Mouse (Mus musculus) monocyte, adult 2 months (primary cell): ENCODE data around the gene Llph.
A peak's percentile ranks its signal among the peaks of the same experiment; 100 is the strongest.
"Not testable (repeated sequence)": the region's sequence is repeated elsewhere in the genome, so short reads cannot be mapped to it uniquely, and the experiment has no call there.

Experiments
- DNase-seq, 2 experiments: peaks; one replicate each; pipeline ENCODE4 v3.0.0; 2022; ENCODE audit warnings: low spot score in 2 of 2, low read depth in 1 of 2

The Llph gene

DNA sequence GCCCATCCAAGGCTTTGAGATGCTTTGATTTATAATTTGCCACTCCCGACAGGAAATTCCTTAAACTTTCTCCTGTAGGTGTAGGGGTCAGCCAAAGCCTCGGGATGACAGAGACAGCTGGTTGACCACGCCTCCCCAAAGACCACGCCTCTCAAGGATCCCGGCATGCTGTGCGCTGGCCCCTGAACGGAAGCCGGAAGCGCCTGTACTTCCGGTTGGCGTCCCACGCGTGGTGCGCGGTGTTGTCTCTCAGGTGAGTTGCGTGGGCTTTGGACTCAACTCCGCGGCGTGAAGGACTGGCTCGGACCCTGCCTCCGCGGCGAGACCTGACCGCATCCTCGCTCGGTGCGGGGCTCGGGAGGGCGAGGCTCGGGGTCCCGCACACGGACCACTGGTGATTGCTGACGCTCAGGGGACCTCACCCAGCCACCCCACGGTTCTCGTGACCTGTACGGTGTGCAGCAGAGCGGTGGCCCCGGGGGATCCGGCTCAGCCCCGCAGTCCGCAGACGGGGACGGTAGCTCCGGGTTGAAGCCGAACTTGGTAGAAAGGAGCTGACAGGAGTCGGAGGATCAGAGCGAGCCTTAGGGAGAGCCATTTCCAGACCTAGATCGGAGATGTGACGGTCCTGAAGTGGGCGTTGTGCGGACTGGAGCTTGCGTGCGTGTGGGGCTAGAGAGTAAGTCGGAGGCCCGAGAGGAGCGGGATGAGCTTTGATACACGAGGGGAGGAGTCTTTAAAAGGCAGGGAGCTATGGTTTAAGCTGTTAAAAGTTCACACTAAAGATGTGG, at the start of gene Llph:
TSS of gene Llph (plus strand) at position 200 of the 791 bp plus-strand sequence.
- peak; percentile 37 to 59 for DNase-seq

DNA sequence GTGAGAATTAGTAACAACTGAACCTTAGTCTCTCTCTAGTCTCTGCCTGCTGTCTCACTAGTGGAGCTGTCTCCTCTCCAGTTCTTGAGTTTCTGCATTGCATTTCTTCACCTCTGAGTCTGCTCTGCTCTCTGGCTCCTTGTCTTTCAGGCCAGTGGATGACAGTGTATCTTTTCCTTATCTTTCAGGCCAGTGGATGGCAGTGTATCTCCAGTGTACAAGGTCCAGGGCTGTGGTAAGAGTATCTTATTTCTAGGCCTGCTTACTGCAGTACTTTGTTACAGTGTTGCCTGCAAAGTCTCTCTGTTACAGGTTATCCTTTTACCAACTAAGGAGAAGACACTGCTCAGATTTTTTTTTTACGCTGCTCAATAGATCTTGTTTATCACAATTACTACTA, 44.0 kb upstream of the Llph start:
- DNase-seq: no peak

DNA sequence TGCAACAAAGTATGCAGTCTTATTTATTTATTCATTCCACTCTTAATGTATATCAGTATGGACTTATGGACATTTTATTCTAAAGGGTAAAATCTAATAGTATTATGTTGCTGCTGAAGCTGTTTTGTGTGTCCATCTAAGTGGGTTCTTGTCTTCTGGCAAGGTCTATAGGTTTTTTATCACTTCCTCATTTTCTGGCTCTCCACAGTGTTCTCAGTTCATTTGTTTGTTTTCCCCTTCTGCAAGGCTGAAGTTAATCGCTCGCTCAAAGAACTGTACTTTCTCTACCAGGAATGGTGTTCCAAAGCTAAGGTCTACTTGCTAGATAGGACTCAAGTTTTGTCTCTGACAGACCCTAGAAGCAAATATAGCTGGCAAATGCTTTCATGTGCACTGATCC, 43.5 kb upstream of the Llph start:
- no peak for DNase-seq

DNA sequence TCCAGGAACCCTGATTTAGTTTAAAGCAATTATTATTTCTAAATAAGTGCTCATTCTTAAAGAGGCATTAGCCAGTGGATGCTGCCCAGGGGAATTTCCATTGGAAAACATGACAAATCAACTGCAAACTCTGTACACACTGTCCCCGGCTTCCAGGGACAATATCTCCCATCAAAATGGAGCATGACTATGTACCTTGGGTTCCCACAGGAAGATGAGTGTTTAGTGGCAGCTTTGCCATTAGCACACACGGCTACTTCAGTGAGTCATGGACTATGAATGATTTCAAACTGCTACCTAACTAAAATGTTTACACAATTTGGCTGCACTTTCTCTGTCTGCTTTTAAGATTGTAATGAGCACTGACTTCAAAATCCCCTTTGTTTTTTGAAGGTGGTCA, 38.4 kb upstream of the Llph start:
- no peak for DNase-seq

DNA sequence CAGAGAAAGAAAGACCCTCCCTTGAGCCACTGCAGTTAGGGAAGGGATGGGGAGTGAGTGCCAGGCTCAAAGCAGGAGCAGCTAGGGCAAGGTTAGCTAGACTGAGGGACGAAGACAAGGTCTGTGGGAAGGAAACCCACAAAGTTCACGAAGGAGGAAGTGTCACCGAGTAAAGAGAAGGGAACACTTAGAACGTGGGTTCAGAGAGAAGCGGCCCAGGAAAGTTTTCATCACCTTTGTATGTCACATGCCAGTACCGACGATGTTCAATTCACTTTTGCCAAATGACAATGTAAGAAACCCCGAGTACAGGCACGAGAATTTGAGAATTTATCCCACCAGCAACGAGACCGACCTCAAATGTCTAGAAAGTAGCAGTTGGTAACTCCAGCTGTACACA, 37.6 kb upstream of the Llph start:
- peak in 1 of 2 experiments; percentile 3 for DNase-seq

DNA sequence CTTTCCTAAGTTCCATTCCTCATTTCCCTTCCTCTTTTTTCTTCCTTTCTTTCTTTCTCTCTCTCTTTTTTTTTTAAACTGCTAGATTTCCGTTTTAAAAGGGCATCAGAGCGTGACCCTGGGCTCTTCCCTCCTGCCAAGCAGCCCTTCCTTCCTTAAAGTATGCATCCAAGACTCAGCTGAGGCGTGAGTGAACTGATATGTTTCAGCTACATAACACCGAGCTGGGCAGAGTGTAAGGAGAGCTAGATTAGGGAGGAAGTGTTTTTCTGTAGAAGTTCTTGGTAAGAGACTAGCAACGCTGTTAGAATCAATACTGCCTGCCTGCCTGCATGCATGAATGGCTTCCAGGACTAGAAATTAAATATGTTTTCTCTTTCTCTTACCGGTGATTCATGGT, 37.1 kb upstream of the Llph start:
- no peak for DNase-seq

DNA sequence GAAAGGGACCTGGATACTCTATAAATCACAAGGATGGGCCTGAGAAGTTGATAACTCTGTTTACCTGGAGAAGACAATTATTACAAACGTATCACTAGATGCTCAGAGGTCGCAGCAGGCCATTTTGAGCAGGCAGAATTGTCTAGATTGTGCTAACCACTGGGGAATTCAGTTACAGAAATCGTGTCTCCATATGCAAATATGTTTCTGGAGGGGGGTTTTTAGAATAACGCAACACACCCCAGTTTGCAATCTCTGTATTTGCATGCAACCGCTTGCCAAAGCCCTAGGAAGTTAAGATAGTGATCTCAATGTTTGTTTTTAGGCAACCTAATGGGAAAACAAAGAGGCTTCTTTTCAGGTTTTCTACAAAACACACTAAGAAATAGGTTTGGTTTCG, 35.7 kb upstream of the Llph start:
- DNase-seq: no peak

DNA sequence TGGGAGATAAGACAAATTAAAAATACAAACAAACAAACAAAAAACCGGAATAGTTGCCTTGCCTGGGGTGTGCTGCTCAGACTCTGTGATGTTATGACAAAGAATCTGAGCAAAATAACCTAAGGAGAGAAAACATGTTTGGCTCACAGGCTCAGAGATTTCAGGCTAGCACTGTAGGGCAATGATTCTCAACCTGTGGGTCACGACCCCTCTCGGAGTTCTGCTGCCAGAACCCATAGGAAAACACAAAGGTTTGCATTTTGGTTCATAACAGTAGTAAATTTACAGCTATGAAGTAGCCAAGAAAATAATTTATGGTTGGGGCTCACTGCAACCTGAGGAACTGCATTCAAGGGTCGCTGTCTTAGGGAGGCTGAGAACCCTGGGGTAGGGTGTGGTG, 34.6 kb upstream of the Llph start:
- DNase-seq: no peak

DNA sequence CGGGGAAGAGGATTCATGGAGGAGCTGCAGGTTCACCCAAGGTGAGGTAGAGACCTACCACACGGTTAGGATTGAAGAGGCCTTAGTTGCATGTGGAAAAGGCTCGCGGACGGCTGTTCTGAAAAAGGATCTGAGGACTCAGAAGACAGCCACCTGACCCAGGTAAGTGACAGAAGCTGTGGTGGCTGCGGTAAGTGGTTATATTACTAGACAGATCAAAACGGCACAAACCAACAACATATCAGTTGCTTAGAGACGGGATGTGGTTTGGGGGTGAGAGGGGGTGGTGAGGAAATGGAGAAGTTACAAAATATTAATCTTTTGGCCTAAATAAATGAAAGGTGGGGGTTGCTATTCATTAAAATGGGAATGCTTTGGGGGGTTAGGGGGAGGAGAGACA, 33.6 kb upstream of the Llph start:
- DNase-seq: no peak

DNA sequence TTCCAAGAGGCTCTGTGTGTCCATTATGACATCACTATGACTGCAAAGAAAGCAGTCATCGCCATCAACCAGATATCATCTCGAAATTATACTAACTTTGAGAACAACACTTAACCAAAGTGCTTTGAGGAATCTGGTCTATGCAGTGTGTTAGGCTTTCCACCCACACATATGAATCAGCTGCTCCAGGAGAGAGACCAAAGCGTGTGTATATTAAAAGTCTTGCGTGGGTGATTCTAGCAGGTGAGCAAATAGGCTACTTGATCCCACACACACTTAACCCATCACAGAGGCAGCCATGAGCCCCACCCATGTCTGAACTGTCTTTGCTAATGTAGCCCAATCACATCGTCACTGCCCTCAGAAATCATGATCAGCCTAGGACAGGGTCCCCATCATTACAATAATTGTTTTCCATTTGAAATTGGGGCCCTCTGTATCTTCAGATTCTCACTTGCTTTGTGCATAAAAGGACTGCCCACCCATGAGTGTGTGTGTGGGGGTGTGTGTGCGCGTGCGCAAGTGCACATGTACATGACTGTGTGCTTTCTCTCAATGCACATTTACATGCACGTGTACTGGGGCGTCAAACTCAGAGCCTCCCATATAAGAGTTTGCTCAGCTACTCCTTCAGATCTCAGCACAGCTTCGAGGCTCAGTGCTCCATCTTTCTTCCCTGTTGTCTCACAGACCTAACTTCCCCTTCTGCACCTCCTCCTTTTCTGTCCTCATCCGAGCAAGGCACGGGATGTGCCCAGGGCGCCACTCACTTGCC, 29.6 kb upstream of the Llph start:
- peak in 1 of 2 experiments; percentile 16 for DNase-seq

DNA sequence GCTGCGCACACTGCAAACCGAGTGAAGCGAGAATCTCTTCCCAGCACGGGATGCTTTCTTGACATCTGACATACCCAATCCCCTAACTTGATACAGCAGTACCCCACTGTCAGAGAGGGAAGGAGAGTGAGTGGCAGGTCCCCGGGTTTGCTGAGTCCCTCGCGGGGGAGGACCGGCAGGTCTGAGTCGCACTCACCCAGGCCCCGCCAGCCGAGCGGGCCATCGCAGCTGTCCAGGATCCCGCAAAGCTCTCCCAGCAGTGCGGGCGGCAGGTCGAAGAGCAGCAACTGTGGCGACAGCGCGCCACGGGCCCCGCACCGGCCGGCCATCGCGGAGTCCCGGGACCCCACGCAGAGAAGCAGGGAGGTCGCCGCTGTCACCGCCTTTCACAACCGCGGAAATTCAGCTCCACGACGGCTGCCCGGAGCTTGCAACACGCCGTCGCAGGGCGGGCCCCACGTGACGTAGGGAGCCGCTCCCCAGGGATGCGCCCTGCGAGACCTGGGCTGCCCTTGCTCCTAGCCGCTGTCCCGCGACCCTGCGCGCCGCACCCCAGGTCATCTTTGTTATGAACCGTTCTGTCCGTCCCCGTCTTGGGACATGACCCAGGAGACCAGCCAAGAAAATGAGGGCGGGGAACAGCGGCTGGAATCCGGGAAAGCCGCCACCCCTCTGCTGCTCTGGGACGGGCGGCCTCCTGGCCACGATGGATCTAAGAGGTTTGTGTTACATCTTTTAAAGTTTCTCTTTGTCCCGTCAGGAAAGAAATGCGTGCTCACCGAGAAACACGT, 25.5 kb upstream of the Llph start, which contains the start of gene Tmbim4:
TSS of gene Tmbim4 (plus strand) at position 460 of the 791 bp plus-strand sequence.
- peak; percentile 68 to 84 for DNase-seq

DNA sequence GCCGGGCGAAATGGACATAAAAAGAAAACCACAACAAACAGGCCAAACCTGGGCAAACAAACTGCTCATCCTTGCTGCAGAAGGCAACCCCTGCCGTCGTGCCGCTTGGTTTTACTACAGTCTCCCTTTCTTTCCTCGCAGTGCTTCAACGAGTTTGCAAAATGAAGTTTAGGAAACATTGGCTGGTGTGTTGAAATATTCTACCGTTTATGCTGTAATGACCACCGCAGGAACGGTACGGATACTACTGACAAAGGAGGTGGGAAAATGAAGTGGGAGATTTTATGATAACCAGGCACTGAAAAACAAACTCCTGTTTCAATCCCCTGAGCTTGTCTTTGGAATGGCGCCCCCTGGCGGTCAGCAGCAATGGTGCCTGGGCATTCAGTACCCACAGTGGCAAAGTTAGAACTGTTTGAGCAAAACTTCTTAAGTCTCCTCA, 24.9 kb upstream of the Llph start, which contains the start of gene Irak3:
TSS of gene Irak3 (minus strand) at position 170 of the 442 bp plus-strand sequence.
- peak; percentile 50 to 76 for DNase-seq

DNA sequence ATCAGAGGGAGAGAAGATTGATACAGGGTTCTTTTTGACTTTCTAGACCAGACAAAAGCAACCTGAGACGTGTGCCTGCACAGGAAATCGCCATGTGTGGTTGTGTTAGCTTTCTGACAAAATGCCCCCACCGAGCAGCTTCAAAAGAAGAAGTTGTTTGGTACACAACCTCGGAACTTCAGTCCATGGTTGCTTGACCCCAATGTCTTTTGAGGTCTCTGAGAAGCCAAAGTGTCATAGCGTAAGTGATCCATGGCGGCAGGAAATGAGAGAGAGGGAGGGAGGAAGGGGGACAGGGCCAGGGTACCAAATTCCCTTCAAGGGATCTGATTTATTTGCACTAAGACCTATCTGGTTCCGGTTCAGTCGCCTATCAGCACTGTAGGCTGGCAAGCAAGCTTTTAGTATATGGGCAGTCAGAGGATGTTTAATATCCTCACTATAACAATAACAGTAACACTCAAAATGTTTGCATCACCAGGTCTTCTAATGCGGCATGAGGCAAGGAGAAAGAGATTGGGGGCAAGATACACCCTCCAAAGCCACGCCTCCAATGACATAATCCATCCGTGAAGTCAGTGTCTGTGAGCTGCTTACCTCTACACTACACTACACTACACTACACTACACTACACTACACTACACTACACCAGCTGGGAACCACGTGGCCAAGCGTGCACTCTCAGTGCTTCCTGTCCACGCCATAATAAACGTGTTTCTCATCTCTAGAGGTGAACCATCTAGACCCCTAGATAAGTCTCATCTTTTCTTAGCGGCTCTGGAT, 24.2 kb upstream of the Llph start:
- DNase-seq: no peak

DNA sequence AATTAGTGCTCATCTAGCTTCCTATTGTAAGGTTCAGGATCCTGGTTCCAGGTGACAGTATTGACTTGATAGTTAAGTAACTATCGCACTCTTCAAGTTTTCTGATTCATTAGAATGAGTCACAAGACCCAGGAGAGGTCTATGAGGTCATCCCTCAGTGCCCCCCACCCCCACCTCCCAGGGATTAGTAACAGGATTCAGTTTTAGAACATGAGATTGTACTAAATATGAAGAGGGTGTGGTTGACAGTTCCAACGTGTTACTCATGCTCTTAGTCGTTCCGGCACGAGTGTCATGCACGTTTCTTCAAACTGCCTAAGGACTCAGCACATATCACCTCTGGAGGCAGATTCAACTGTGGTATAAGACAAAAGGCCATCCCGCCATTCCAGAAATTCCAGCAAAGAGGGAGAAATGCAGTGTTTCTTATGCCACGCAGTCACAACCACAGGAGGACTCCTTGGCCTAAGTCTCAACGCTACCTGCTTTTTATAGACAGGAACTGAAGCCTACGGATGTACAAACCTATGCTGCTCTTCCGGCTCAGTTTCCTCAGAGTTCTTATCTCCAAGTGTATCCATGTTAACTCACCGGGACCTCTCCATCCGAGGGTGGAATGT, 22.2 kb upstream of the Llph start:
- no peak for DNase-seq

DNA sequence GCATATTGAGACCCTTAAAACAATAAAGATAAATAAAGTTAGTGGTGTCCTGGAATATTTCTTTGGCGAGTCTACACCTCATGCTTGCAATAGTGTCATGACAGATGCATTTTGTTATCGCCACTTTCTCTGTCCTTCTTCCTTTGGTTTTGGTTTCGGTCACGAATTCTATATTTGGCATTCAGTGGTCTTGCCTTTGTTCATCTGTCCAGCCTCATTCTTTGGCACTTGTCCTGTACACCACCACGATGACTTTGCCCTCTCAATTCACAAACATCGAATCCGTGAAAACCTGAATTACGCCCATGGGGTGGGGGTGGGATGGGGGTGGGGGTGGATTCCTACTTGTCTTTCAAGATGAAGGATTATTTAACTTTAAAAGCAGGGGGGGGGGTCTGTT, 18.9 kb upstream of the Llph start:
- DNase-seq: no peak

DNA sequence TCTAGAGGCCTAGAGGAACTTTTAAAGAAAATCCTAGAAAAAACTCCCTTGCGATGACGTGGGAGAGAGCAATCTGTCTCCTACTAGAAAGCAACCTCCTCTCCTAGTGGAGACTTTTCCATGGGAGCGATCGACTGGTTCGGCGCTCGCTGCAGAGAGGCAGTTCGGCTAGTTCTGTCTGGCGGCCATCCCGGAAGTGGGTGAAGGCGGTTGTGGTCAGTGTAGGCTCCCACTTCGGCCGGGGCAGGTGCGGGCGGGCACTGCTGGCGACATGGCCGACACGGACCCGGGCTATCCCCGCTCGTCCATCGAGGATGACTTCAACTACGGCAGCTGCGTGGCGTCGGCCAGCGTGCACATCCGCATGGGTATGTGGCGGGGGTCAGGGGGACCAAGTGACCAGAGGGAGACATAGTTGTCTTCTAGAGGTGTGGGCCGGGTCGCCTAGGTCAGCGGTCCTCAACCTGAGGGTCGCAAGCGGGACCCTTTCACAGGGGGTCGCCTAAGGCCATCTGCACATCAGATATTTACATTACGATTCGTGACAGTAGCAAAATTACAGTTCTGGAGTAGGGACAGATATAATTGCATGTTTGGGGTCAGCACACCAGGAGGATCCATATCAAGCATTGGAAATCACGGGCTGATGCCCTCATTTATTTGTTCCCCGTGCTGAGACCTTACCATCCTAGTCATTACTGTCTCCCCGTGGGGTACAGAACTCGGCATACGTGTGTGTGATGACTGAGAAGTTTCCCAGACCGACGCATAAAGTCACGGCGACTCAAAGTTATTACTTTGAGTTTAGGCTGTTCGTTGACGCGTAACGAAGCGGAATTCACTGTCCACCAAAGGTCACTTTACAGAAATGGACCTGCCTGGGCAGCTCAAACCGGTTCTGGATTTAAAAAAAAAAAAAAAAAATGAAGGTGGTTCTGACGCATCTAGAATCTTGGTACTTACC, 18.0 kb upstream of the Llph start:
- DNase-seq: peak in 1 of 2 experiments; percentile 60

DNA sequence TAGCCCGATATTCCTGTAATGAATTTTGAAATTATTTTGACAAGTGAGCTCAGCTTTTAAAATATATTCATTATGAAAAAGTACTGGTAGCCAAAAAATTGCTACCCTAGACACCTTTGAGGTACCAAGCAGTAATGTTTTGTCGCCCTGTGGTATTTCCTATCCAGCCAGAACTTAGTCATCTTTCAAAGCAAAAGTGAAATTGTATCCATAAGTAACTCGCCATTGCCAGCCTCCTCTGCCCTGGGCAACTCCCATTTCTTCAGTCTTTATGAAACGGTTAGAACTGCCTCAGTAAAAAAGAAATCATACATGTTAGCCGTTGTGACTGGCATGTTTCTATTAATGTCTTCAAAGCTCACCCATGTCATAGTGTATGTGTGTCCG, 17.3 kb upstream of the Llph start:
- DNase-seq: no peak

DNA sequence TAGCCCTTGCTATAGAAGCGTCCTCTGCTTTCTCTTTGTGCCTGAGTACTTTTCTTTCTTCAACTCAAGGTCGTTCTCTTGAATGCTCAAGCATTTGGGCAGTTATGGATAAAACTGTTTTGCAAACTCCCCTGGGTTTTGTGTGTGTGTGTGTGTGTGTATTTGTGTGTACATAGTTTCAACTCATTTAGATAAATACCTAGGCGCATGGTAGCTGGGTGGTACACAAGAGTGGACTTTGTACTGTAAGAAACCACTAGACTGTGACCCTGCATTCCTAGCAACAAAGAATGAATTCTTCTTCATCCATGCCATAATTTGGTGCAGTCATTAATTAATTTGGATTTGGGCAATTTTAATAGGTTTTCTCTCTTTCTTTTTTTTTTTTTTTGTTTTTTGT, 16.8 kb upstream of the Llph start:
- no peak for DNase-seq

DNA sequence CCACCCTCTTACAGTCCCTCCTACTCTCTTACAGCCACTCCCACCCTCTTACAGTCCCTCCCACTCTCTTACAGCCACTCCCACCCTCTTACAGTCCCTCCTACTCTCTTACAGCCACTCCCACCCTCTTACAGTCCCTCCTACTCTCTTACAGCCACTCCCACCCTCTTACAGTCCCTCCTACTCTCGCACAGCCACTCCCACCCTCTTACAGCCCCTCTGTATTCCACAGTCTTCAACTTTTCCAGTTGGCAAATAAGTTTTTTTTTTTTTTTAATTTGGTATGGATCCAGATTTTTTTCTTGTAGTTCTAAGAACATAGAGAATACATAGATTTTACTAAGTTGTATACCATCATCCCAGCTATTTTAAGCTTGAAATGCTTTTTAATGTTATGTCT, 9.8 kb upstream of the Llph start:
- not testable (repeated sequence) for DNase-seq
